Mouse (Mus musculus): Measurements from ENCODE around the gene Syngr1.

- TF ChIP-seq CTCF (conservative IDR thresholded peaks at IDR 0.05; ENCODE audit: insufficient read depth, insufficient read length, low read depth, low read length) (no peak), POLR2A (IDR thresholded peaks at IDR 0.05; ENCODE audit: low read depth, low read length) (no peak)
These were observed 21.0 kb upstream of the Syngr1 start for GRCm38 (mm10) chr15:80070095-80070644.
